Mouse (Mus musculus) c-Kit-negative CD71-positive TER-119-positive erythroid progenitor cells, embryonic 14.5 days (primary cell): ENCODE measurements around the gene Lurap1l.

Source experiments
- DNase-seq: peaks from one replicate; pipeline ENCODE4 v3.0.0-alpha.2; 2013; ENCODE audit warnings: low read depth, low spot score

Gene Lurap1l

GRCm38 (mm10) chr4:80910481-80910870 lies at the start of gene Lurap1l:
Lurap1l (plus strand) TSS chr4:80910646.
- no peak for DNase-seq

- no peak for DNase-seq
Measured at GRCm38 (mm10) chr4:80862962-80863361, 47.5 kb upstream of the Lurap1l start.

GRCm38 (mm10) chr4:80863906-80864305 lies 46.5 kb upstream of the Lurap1l start:
- no peak for DNase-seq

- no peak for DNase-seq
Measured at GRCm38 (mm10) chr4:80864511-80864922, 45.9 kb upstream of the Lurap1l start.

- no peak for DNase-seq
Measured at GRCm38 (mm10) chr4:80866065-80866464, 44.4 kb upstream of the Lurap1l start.

GRCm38 (mm10) chr4:80869598-80869997 lies 40.8 kb upstream of the Lurap1l start:
- DNase-seq, result no peak

GRCm38 (mm10) chr4:80872847-80873644 lies 37.4 kb upstream of the Lurap1l start:
- DNase-seq, result no peak

GRCm38 (mm10) chr4:80874121-80874859 lies 36.2 kb upstream of the Lurap1l start:
- DNase-seq, result no peak

GRCm38 (mm10) chr4:80875055-80875454 lies 35.4 kb upstream of the Lurap1l start:
- DNase-seq, result no peak

GRCm38 (mm10) chr4:80881996-80882599 lies 28.3 kb upstream of the Lurap1l start:
- DNase-seq, result no peak

GRCm38 (mm10) chr4:80886631-80887030 lies 23.8 kb upstream of the Lurap1l start:
- DNase-seq, result no peak

- DNase-seq, result no peak
Measured at GRCm38 (mm10) chr4:80891004-80891403, 19.4 kb upstream of the Lurap1l start.

GRCm38 (mm10) chr4:80895278-80895894 lies 15.1 kb upstream of the Lurap1l start:
- no peak for DNase-seq

GRCm38 (mm10) chr4:80906726-80907125 lies 3.7 kb upstream of the Lurap1l start:
- no peak for DNase-seq

GRCm38 (mm10) chr4:80907973-80908372 lies 2.5 kb upstream of the Lurap1l start:
- no peak for DNase-seq

- DNase-seq, result no peak
Measured at GRCm38 (mm10) chr4:80908902-80909301, 1.5 kb upstream of the Lurap1l start.

- no peak for DNase-seq
Measured at GRCm38 (mm10) chr4:80910871-80911701, 640 bp downstream of the Lurap1l start.

- no peak for DNase-seq
Measured at GRCm38 (mm10) chr4:80911706-80912540, 1.5 kb downstream of the Lurap1l start.

GRCm38 (mm10) chr4:80915211-80915610 lies 4.8 kb downstream of the Lurap1l start:
- DNase-seq, result no peak

- no peak for DNase-seq
Measured at GRCm38 (mm10) chr4:80916695-80917094, 6.2 kb downstream of the Lurap1l start.
